Mouse (Mus musculus): ENCODE data around the gene Nkrf. TPM values are rescaled to one million over a fixed set of nuclear protein-coding genes. Genes with fewer than 3 reads are reported as not detected.

Nkrf gene
- total RNA-seq, 2 experiments from 2014 or later, result 37.5 to 38.0 TPM

DNA sequence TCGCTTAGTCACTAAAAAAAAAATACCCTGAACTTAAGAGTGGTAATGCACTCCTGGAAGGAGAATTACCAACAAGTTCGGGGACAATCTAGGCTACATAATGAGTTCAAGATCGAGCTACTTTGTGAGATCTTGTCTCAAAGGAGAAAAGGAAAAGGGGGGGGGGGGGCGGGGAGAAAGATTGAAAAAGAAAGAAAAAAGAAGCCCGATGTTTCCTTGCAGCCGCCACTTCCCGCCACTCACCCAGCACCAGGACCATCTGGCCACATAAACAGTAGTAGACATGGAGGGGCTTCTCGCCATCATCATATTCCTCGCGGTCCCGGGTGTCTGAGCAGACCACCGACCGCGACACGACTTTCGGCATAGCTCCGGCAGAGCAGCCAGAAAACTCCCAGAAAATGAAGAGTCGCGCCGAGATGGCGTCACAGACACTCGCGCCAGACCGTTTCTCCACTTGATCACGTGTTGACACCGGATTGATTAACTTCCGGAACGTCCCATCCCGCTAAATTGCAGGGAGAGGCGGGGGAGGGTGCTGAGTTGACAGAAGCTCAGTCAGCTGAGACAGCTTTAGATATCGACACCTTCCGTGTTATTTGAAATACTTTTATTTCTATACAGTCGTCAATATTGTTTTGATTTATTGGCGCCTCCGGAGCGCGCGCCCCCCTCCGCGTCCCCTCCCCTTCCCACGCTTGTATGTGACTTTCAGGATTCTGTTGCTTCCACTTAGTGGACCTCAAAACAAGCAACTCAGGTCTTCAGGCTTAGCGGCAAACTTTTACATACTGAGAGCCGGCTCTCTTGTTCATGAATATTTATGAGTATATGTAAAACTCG lies 38.7 kb downstream of the Nkrf start:
- DNase-seq (ENCODE audit: low spot score in 2 of 2), result peak; percentile 80 to 82

- no peak for DNase-seq (ENCODE audit: low spot score in 2 of 2)
Measured at GRCm38 (mm10) chrX:36852631-36853030, 50.1 kb downstream of the Nkrf start.

- no peak for DNase-seq (ENCODE audit: low spot score in 2 of 2)
Measured at GRCm38 (mm10) chrX:36847152-36847551, 55.5 kb downstream of the Nkrf start.

- no peak for DNase-seq (ENCODE audit: low spot score in 2 of 2)
Measured at GRCm38 (mm10) chrX:36843346-36843990, 59.2 kb downstream of the Nkrf start.

DNA sequence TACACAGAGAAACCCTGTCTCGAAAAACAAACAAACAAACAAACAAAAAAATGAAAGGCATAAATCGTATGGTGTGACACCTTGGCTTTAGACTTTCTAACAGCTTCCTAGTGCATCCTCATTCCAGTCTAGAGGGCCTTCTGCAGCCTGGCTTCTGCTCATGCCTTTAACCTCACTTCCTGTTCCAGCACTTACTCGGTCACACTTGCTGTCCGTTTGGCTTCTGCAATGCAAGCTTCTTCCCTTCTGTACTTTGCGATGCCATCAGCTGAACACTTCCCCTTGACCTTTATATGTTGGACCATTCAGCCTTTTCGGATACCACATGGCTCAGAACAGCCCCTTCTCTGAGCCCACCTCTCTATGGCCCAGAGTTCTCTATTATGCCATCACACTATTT lies 61.0 kb downstream of the Nkrf start:
- DNase-seq (ENCODE audit: low spot score in 2 of 2), result no peak

- no peak for DNase-seq (ENCODE audit: low spot score in 2 of 2)
Measured at GRCm38 (mm10) chrX:36839391-36839790, 63.3 kb downstream of the Nkrf start.

Other genes starting within 250 kb of the Nkrf start
- gene Slc25a43, start 159.2 kb downstream of the Nkrf start, total RNA-seq (2021), result under 1 TPM; 0.42 to 0.70 TPM
- gene Slc25a5, start 107.2 kb downstream of the Nkrf start, total RNA-seq (2021), result 100 to 1,000 TPM; 315 to 349 TPM
- 10 to 100 TPM; 44.1 to 50.3 TPM for gene Ube2a, start 29.0 kb downstream of the Nkrf start, total RNA-seq (2021)
- gene C330007P06Rik, start 28.8 kb downstream of the Nkrf start, total RNA-seq (2021), result 10 to 100 TPM; 36.9 to 39.0 TPM
- gene Sept6, start 88.9 kb upstream of the Nkrf start, total RNA-seq (2021), result 10 to 100 TPM; 58.3 to 67.0 TPM
- not detected for gene Sowahd, start 145.9 kb upstream of the Nkrf start, total RNA-seq (2021)
- 100 to 1,000 TPM; 274 to 295 TPM for gene Rpl39, start 182.5 kb upstream of the Nkrf start, total RNA-seq (2021)
- 10 to 100 TPM; 17.4 to 18.1 TPM for gene Upf3b, start 207.4 kb upstream of the Nkrf start, total RNA-seq (2021)
- gene Nkap, start 223.9 kb upstream of the Nkrf start, total RNA-seq (2021), result 10 to 100 TPM; 11.9 to 14.1 TPM

Measured in left cerebral cortex, adult 18-20 months (tissue).